Mouse (Mus musculus): ENCODE data around the gene Glra4. TPM values are rescaled to one million over a fixed set of nuclear protein-coding genes. Genes with fewer than 3 reads are reported as not detected.
"Not testable (repeated sequence)": the region's sequence is repeated elsewhere in the genome, so short reads cannot be mapped to it uniquely, and the experiment has no call there.

Gene Glra4
- polyA plus RNA-seq, 1 experiment from 2014 or later: not detected

DNA sequence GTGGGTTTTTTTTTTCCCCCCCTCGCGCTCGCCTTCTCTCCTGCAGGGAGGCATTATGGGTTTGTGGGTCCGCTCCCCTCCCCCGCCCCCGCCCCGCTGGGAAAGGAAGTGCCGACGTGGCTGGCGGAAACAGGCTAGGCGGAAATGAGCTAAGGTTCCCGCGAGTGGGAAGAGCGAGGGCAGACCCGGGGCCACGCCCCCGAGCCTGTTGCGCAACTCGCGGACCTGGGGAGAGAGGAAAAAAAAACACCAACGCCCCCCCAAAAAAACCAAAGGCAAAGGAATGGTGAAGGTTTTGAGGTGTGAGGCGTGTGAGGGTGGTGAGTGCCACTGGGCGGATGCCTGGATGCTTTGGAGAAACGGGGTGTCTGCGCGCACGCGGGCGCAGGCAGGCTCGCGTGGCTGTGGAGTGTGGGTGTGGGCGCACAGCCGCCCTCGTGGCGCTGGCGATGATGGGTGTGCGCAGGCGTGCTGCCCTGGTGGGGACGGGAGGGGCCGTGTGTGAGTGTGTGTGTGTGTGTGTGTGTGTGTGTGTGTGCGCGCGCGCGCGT lies 38.2 kb downstream of the Glra4 start:
- TF ChIP-seq EP300 (optimal IDR thresholded peaks at IDR 0.05) (no peak), CTCF (IDR thresholded peaks at IDR 0.05; ENCODE audit: low read depth) (no peak)
- Histone ChIP-seq H3K9ac (ENCODE audit: low read length) (peak overlapping the region; percentile 53), H3K36me3 (ENCODE audit: control insufficient read depth, insufficient read depth, low read length) (0 out of 2 replicates have a peak, but pooled peaks cover 2% of the 10 kb centered on the region), H3K27ac (replicated peaks) (peak overlapping the region; percentile 92), H3K9me3 (ENCODE audit: control insufficient read depth, low read length) (no peaks in the 10 kb centered on the region), H3K4me3 (ENCODE audit: low read depth, low read length) (peak overlapping the region; percentile 32), H3K27me3 (ENCODE audit: control insufficient read depth, insufficient read depth, low read length) (no peaks in the 10 kb centered on the region), H3K4me2 (replicated peaks; ENCODE audit: low read depth) (peak overlapping the region; percentile 46), H3K4me1 (replicated peaks; ENCODE audit: control insufficient read depth, insufficient read depth) (no peaks in the 10 kb centered on the region)
- WGBS: 28% methylated on average over 41 of the region's 46 CpGs
- DNase-seq (ENCODE audit: low spot score): peak; percentile 92
- peak; percentile 83 for ATAC-seq (ENCODE audit: low FRiP score, low TSS enrichment)

- 20% methylated on average over 39 of the region's 39 CpGs for WGBS
- Histone ChIP-seq H3K9me3 (ENCODE audit: control insufficient read depth, low read length) (no peaks in the 10 kb centered on the region), H3K27ac (replicated peaks) (peak overlapping the region; percentile 92), H3K4me2 (replicated peaks; ENCODE audit: low read depth) (peak overlapping the region; percentile 52), H3K27me3 (ENCODE audit: control insufficient read depth, insufficient read depth, low read length) (no peaks in the 10 kb centered on the region), H3K4me3 (ENCODE audit: low read depth, low read length) (peak overlapping the region; percentile 56), H3K36me3 (ENCODE audit: control insufficient read depth, insufficient read depth, low read length) (0 out of 2 replicates have a peak, but pooled peaks cover 2% of the 10 kb centered on the region), H3K4me1 (replicated peaks; ENCODE audit: control insufficient read depth, insufficient read depth) (no peaks in the 10 kb centered on the region), H3K9ac (ENCODE audit: low read length) (peak overlapping the region; percentile 70)
- TF ChIP-seq CTCF (IDR thresholded peaks at IDR 0.05; ENCODE audit: low read depth) (no peak), EP300 (optimal IDR thresholded peaks at IDR 0.05) (no peak)
- ATAC-seq (ENCODE audit: low FRiP score, low TSS enrichment) (peak; percentile 97), DNase-seq (ENCODE audit: low spot score) (peak; percentile 92)
Observed at GRCm38 (mm10) chrX:136740791-136741650, 38.9 kb downstream of the Glra4 start.

GRCm38 (mm10) chrX:136740087-136740790 lies 39.7 kb downstream of the Glra4 start:
- H3K9me3 ChIP-seq (ENCODE audit: control insufficient read depth, low read length): no peaks in the 10 kb centered on the region
- H3K27ac ChIP-seq (replicated peaks): peak overlapping the region; percentile 89
- 11% methylated on average over 15 of the region's 15 CpGs for WGBS
- TF ChIP-seq EP300 (optimal IDR thresholded peaks at IDR 0.05) (no peak), CTCF (IDR thresholded peaks at IDR 0.05; ENCODE audit: low read depth) (no peak)
- ATAC-seq (ENCODE audit: low FRiP score, low TSS enrichment): no peak
- no peaks in the 10 kb centered on the region for H3K4me1 ChIP-seq (replicated peaks; ENCODE audit: control insufficient read depth, insufficient read depth)
- peak overlapping the region; percentile 52 for H3K4me2 ChIP-seq (replicated peaks; ENCODE audit: low read depth)
- H3K36me3 ChIP-seq (ENCODE audit: control insufficient read depth, insufficient read depth, low read length): 0 out of 2 replicates have a peak, but pooled peaks cover 2% of the 10 kb centered on the region
- peak overlapping the region; percentile 56 for H3K4me3 ChIP-seq (ENCODE audit: low read depth, low read length)
- H3K9ac ChIP-seq (ENCODE audit: low read length): peak overlapping the region; percentile 70
- DNase-seq (ENCODE audit: low spot score): peak; percentile 17
- no peaks in the 10 kb centered on the region for H3K27me3 ChIP-seq (ENCODE audit: control insufficient read depth, insufficient read depth, low read length)

DNA sequence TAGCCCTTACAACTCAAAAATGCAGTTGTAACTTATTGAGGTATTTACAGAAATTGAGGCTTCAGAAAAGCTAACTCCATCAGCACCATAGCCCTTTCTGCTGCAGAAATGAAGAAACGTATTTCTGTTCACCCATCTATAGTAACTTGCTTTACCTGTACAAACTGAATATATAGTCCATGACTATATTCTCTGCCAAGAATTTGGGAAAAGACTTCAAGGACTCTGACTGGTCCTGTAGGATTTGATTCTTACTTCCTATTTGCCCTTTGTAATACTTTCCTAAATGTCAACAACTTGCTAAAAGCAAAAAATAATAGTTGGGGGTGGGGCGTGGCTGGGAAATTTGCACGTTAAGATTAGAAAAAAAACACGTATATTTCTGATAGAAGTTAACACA lies 47.9 kb downstream of the Glra4 start:
- Histone ChIP-seq H3K9me3 (ENCODE audit: control insufficient read depth, low read length) (no peaks in the 10 kb centered on the region), H3K4me1 (replicated peaks; ENCODE audit: control insufficient read depth, insufficient read depth) (no peaks in the 10 kb centered on the region), H3K36me3 (ENCODE audit: control insufficient read depth, insufficient read depth, low read length) (no peaks in the 10 kb centered on the region), H3K4me3 (ENCODE audit: low read depth, low read length) (no peak overlapping the region), H3K9ac (ENCODE audit: low read length) (no peak overlapping the region), H3K4me2 (replicated peaks; ENCODE audit: low read depth) (no peak overlapping the region), H3K27ac (replicated peaks) (no peak overlapping the region), H3K27me3 (ENCODE audit: control insufficient read depth, insufficient read depth, low read length) (no peaks in the 10 kb centered on the region)
- ATAC-seq (ENCODE audit: low FRiP score, low TSS enrichment) (no peak), DNase-seq (ENCODE audit: low spot score) (no peak)
- WGBS: 76% methylated on average over 4 of the region's 4 CpGs
- no peak for TF ChIP-seq EP300 (optimal IDR thresholded peaks at IDR 0.05)
- TF ChIP-seq CTCF (IDR thresholded peaks at IDR 0.05; ENCODE audit: low read depth): no peak

- not testable (repeated sequence) for H3K36me3 ChIP-seq (ENCODE audit: control insufficient read depth, insufficient read depth, low read length); H3K27ac ChIP-seq (replicated peaks); H3K27me3 ChIP-seq (ENCODE audit: control insufficient read depth, insufficient read depth, low read length); H3K4me1 ChIP-seq (replicated peaks; ENCODE audit: control insufficient read depth, insufficient read depth); H3K9ac ChIP-seq (ENCODE audit: low read length); H3K4me3 ChIP-seq (ENCODE audit: low read depth, low read length); ATAC-seq (ENCODE audit: low FRiP score, low TSS enrichment); DNase-seq (ENCODE audit: low spot score); H3K4me2 ChIP-seq (replicated peaks; ENCODE audit: low read depth); H3K9me3 ChIP-seq (ENCODE audit: control insufficient read depth, low read length)
- 52% methylated on average over 3 of the region's 3 CpGs for WGBS
Observed at GRCm38 (mm10) chrX:136714742-136715474, 65.0 kb downstream of the Glra4 start.

Measured in stomach, postnatal 0 days (tissue).